Comparison of ENCODE assay signal across 17 mouse cellular contexts in the genomic region with DNA sequence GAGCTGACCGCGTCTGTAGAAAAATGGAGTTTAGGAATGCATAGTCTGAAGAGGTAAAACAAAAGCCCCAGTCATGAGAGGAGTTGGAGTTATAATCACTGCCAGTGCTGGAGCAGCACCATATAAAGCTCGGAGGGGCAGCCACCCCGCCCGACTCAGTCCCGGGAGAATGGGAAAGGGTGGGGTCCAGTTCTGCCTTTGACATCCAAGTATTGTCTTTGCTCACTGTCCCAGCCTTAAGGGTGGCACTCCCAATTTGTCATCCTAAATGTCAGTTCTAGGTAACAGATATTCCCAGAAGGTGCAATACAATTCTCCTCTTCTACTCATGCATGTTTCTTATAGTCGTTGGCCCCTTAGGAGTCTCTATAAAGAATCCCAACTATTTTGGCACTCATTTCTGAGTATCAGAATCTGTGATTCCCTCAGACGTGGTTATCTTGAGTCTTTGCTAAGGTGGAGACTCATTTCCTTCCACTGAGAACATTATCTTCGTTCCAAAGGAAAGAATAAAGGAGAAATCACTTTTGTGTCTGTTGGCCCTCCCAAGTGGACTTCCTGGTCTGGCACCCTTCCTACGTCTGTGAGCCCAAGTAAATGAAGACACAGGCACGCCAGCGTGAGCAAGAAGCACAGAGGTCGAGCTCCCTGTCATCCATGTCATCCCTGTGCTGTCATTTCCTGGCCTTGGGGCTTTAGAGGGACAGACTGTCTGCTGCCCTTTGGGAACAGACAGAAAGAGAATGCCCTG. TPM values are rescaled to one million over a fixed set of nuclear protein-coding genes. Genes with fewer than 3 reads are reported as not detected.
DNase-seq lines count a peak whose midpoint lies in the region; ATAC-seq lines count a peak whose summit lies in the region.
"Had no signal": no experiment of that assay in that cellular context is flagged by ENCODE, and none has a peak within 500 bp of the region (broad histone marks: within the 10 kb centered on the region; RNA-seq: fewer than 3 reads in every experiment).

No protein-coding gene starts in this region.

- H3K4me2 ChIP-seq in heart, embryonic 11.5 days: no peak overlapping the region
- no peak overlapping the region for H3K4me2 ChIP-seq in heart, embryonic 16.5 days (ENCODE audit: low read depth, low read length)
- no peak overlapping the region for H3K4me2 ChIP-seq in midbrain, embryonic 11.5 days

- no peak overlapping the region for H3K9ac ChIP-seq in heart, embryonic 11.5 days (ENCODE audit: low read depth, low read length)
- H3K9ac ChIP-seq in heart, embryonic 16.5 days (ENCODE audit: low read length): no peak overlapping the region
- no peak overlapping the region for H3K9ac ChIP-seq in midbrain, embryonic 11.5 days (ENCODE audit: low read length)
- H3K9ac ChIP-seq: liver, embryonic 14.5 days had no signal

- no peaks in the 10 kb centered on the region for H3K27me3 ChIP-seq in heart, embryonic 11.5 days (ENCODE audit: control insufficient read depth, insufficient read depth, low read length)
- H3K27me3 ChIP-seq in heart, embryonic 16.5 days (ENCODE audit: control insufficient read depth, insufficient read depth, low read length): no peaks in the 10 kb centered on the region
- H3K27me3 ChIP-seq in midbrain, embryonic 11.5 days (ENCODE audit: control insufficient read depth, insufficient read depth, low read length): no peaks in the 10 kb centered on the region

- no peak overlapping the region for H3K4me3 ChIP-seq in heart, embryonic 11.5 days (ENCODE audit: low read depth, low read length)
- no peak overlapping the region for H3K4me3 ChIP-seq in heart, embryonic 16.5 days (ENCODE audit: low read length)
- no peak overlapping the region for H3K4me3 ChIP-seq in midbrain, embryonic 11.5 days (ENCODE audit: low read depth, low read length)
- H3K4me3 ChIP-seq: erythroblast, embryonic 14.5 days; limb, embryonic 10.5 days; myocyte had no signal

- no peaks in the 10 kb centered on the region for H3K36me3 ChIP-seq in heart, embryonic 11.5 days (ENCODE audit: control insufficient read depth, insufficient read depth, low read length)
- no peaks in the 10 kb centered on the region for H3K36me3 ChIP-seq in heart, embryonic 16.5 days (ENCODE audit: control insufficient read depth, insufficient read depth)
- H3K36me3 ChIP-seq in midbrain, embryonic 11.5 days (ENCODE audit: control insufficient read depth, insufficient read depth, low read length): no peaks in the 10 kb centered on the region
- H3K36me3 ChIP-seq: limb, embryonic 10.5 days had no signal

- no peak overlapping the region for H3K27ac ChIP-seq in heart, embryonic 11.5 days (ENCODE audit: low read depth, low read length)
- H3K27ac ChIP-seq in heart, embryonic 16.5 days (ENCODE audit: low read length): no peak overlapping the region
- H3K27ac ChIP-seq in midbrain, embryonic 11.5 days (ENCODE audit: low read depth, low read length): no peak overlapping the region
- H3K27ac ChIP-seq: hindbrain, postnatal 0 days; limb, embryonic 10.5 days; liver, embryonic 14.5 days had no signal

- H3K9me3 ChIP-seq in heart, embryonic 11.5 days (replicated peaks; ENCODE audit: control insufficient read depth, low read length): no peaks in the 10 kb centered on the region
- H3K9me3 ChIP-seq in heart, embryonic 16.5 days (replicated peaks; ENCODE audit: control insufficient read depth, low read length): no peaks in the 10 kb centered on the region
- no peaks in the 10 kb centered on the region for H3K9me3 ChIP-seq in midbrain, embryonic 11.5 days (ENCODE audit: control insufficient read depth, low read length)
- H3K9me3 ChIP-seq: limb, embryonic 10.5 days had no signal

- H3K4me1 ChIP-seq in heart, embryonic 11.5 days (ENCODE audit: control insufficient read depth, insufficient read depth, low read length): peaks cover 5% of the 10 kb centered on the region; the same call in 1 of the 2 replicates
- H3K4me1 ChIP-seq in heart, embryonic 16.5 days (ENCODE audit: control insufficient read depth, insufficient read depth, low read length): peaks cover 4% of the 10 kb centered on the region
- H3K4me1 ChIP-seq in midbrain, embryonic 11.5 days (ENCODE audit: control insufficient read depth, insufficient read depth, low read length): 0 out of 2 replicates have a peak, but pooled peaks cover 2% of the 10 kb centered on the region
- H3K4me1 ChIP-seq: limb, embryonic 10.5 days had no signal

- ATAC-seq in heart, embryonic 11.5 days (replicated peaks; ENCODE audit: insufficient number of reproducible peaks, low FRiP score, low TSS enrichment): no peak
- ATAC-seq in heart, embryonic 16.5 days (replicated peaks; ENCODE audit: extremely low read depth, insufficient read depth, low FRiP score): 0 out of 2 replicates have a peak, but pooled peaks have one; percentile 45
- ATAC-seq in midbrain, embryonic 11.5 days (ENCODE audit: low FRiP score): no peak
- ATAC-seq: CD4-positive, CD25-positive, alpha-beta regulatory T cell, adult 4 months; hindbrain, postnatal 0 days had no signal

- DNase-seq in heart, adult 18-20 months: peak; percentile 57 to 83
- DNase-seq in kidney, postnatal 25 days: peak; percentile 51 to 85
- DNase-seq in lung, postnatal 4 days: peak; percentile 57 to 73
- no peak for DNase-seq in c-Kit-positive CD71-positive TER-119-positive erythroid progenitor cells, embryonic 14.5 days (ENCODE audit: low spot score)
- no peak for DNase-seq in midbrain, embryonic 11.5 days (ENCODE audit: low spot score, missing footprints)
- DNase-seq: cerebellum, adult 11-12 months; right cerebral cortex, postnatal 14 days; thymus, postnatal 36 days had no signal

- WGBS in heart, embryonic 11.5 days (ENCODE audit: insufficient replicate concordance): 56% methylated on average over 13 of the region's 13 CpGs
- 52% methylated on average over 13 of the region's 13 CpGs for WGBS in heart, embryonic 16.5 days
- WGBS in midbrain, embryonic 11.5 days: 80% methylated on average over 13 of the region's 13 CpGs

RNA-seq across cellular contexts. Expression of a gene that starts 50.3 kb away (rescaled TPM):
- not detected for total RNA-seq in heart, adult 18-20 months (2021)
- polyA plus RNA-seq in heart, embryonic 11.5 days (2014; fragmentation: Nextera tagmentation; extraction: Ambion mirVana): 0.57 TPM in 1 of 2 replicates, not detected in the other
- not detected in 2 replicates for polyA plus RNA-seq in heart, embryonic 16.5 days (2015; fragmentation: Nextera tagmentation; extraction: Ambion mirVana)
- 0.22 and 0.72 TPM in 2 replicates for polyA plus RNA-seq in midbrain, embryonic 11.5 days (2014; fragmentation: Nextera tagmentation; extraction: Ambion mirVana)
- total RNA-seq: hindbrain, postnatal 0 days had no signal
- polyA plus RNA-seq: erythroblast, embryonic 14.5 days; myocyte; stomach, embryonic 14.5 days had no signal

Comparison
In these comparisons a context has a peak if more than half of its experiments do, and no peak if none do; other contexts are left out.
1. DNase-seq: peak in heart, adult 18-20 months (2 of 2), kidney, postnatal 25 days (2 of 2) and lung, postnatal 4 days (2 of 2); none in c-Kit-positive CD71-positive TER-119-positive erythroid progenitor cells, embryonic 14.5 days (single experiment) and midbrain, embryonic 11.5 days (single experiment).